Mouse (Mus musculus): ENCODE measurements around the gene Igsf11. TPM values are rescaled to one million over a fixed set of nuclear protein-coding genes. Genes with fewer than 3 reads are reported as not detected.

Gene Igsf11
- total and polyA plus RNA-seq, 3 experiments: 0.05 to 0.19 TPM; not detected in 1

DNA sequence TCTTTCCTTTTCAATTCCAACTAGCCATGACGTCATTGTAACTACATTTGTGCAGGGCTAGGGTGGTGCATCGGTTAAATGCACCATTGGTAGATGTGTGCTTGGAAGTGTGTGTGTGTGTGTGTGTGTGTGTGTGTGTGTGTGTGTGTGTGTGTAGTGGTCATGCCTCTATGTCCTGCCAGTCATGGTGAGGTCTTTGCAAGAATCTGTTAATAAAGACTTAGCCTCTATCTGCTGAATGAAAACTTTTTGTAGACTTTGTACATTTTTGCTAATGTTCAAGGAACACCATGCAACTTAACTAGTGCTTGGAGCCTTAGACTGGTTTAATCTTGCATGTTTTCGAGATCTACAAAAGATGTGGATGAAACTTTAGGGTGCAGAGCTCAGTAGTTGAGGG is 48.3 kb downstream of the Igsf11 start:
- H3K27ac ChIP-seq (ENCODE audit: insufficient read depth, low read depth): no peak overlapping the region
- no peaks in the 10 kb centered on the region for H3K4me1 ChIP-seq (ENCODE audit: control insufficient read depth in 1 of 2, insufficient read depth in 2 of 2)
- no peak for TF ChIP-seq MXI1 (IDR thresholded peaks at IDR 0.05; ENCODE audit: low read depth, low read length)
- TF ChIP-seq IRF4 (IDR thresholded peaks at IDR 0.05; ENCODE audit: low read depth, low read length): no peak
- TF ChIP-seq TBP (conservative IDR thresholded peaks at IDR 0.05; ENCODE audit: low read depth, low read length): no peak
- TF ChIP-seq ELF1 (IDR thresholded peaks at IDR 0.05; ENCODE audit: low read depth, low read length): no peak
- TF ChIP-seq KAT2A (IDR thresholded peaks at IDR 0.05; ENCODE audit: insufficient replicate concordance, low read length): no peak
- TF ChIP-seq CHD1 (IDR thresholded peaks at IDR 0.05; ENCODE audit: low read depth, low read length): no peak
- TF ChIP-seq NELFE (IDR thresholded peaks at IDR 0.05; ENCODE audit: low read depth, low read length): no peak
- TF ChIP-seq BHLHE40 (IDR thresholded peaks at IDR 0.05; ENCODE audit: low read depth, low read length): no peak
- no peak for TF ChIP-seq MAFK (IDR thresholded peaks at IDR 0.05; ENCODE audit: insufficient replicate concordance, low read length)
- no peak for TF ChIP-seq TCF12 (IDR thresholded peaks at IDR 0.05; ENCODE audit: low read depth, low read length)
- TF ChIP-seq POLR2A (IDR thresholded peaks at IDR 0.05; ENCODE audit: low read depth, low read length): no peak
- no peak for TF ChIP-seq CHD2 (IDR thresholded peaks at IDR 0.05; ENCODE audit: low read length)
- H3K9me3 ChIP-seq (replicated peaks; ENCODE audit: low read length): no peaks in the 10 kb centered on the region
- DNase-seq (ENCODE audit: extremely low read depth): no peak
- no peaks in the 10 kb centered on the region for H3K79me2 ChIP-seq (replicated peaks; ENCODE audit: control insufficient read depth, extremely low read depth, insufficient read depth, poor library complexity, severe bottlenecking)
- H3K27me3 ChIP-seq (replicated peaks): peaks cover 27% of the 10 kb centered on the region
- dilution Hi-C loops (cut with MboI; ENCODE audit: extremely low pct_ligation_motif_present, extremely low pct_unique_long_range_greater_than_20kb, low sequenced_read_pairs): no loop called here
- H3K9ac ChIP-seq (ENCODE audit: insufficient read depth, low read depth): no peak overlapping the region
- no peaks in the 10 kb centered on the region for H3K36me3 ChIP-seq (replicated peaks in 1 of 2; ENCODE audit: control insufficient read depth in 1 of 2, insufficient read depth in 1 of 2, low read length in 1 of 2)
- in situ Hi-C loops (cut with MboI; ENCODE audit: low pct_ligation_motif_present, low pct_unique_long_range_greater_than_20kb, low sequenced_read_pairs): no loop called here
- no peak overlapping the region for H3K4me2 ChIP-seq (ENCODE audit: insufficient read depth, low read depth, poor library complexity, severe bottlenecking)
- no peak overlapping the region for H3K4me3 ChIP-seq (replicated peaks in 1 of 3; ENCODE audit: low read depth in 2 of 3, low read length in 2 of 3, poor library complexity in 1 of 3)

- Histone ChIP-seq H3K36me3 (replicated peaks in 1 of 2; ENCODE audit: control insufficient read depth in 1 of 2, insufficient read depth in 1 of 2, low read length in 1 of 2) (no peaks in the 10 kb centered on the region), H3K27ac (ENCODE audit: insufficient read depth, low read depth) (no peak overlapping the region), H3K9me3 (replicated peaks; ENCODE audit: low read length) (no peaks in the 10 kb centered on the region), H3K9ac (ENCODE audit: insufficient read depth, low read depth) (no peak overlapping the region), H3K79me2 (replicated peaks; ENCODE audit: control insufficient read depth, extremely low read depth, insufficient read depth, poor library complexity, severe bottlenecking) (no peaks in the 10 kb centered on the region), H3K4me3 (replicated peaks in 1 of 3; ENCODE audit: low read depth in 2 of 3, low read length in 2 of 3, poor library complexity in 1 of 3) (no peak overlapping the region), H3K4me2 (ENCODE audit: insufficient read depth, low read depth, poor library complexity, severe bottlenecking) (no peak overlapping the region), H3K4me1 (ENCODE audit: control insufficient read depth in 1 of 2, insufficient read depth in 2 of 2) (no peaks in the 10 kb centered on the region), H3K27me3 (replicated peaks) (peaks cover 27% of the 10 kb centered on the region)
- TF ChIP-seq BHLHE40 (IDR thresholded peaks at IDR 0.05; ENCODE audit: low read depth, low read length) (no peak), JUN (IDR thresholded peaks at IDR 0.05; ENCODE audit: insufficient read depth, low read depth, low read length) (no peak)
- no peak for DNase-seq (ENCODE audit: extremely low read depth)
- dilution Hi-C loops (cut with MboI; ENCODE audit: extremely low pct_ligation_motif_present, extremely low pct_unique_long_range_greater_than_20kb, low sequenced_read_pairs): no loop called here
- in situ Hi-C loops (cut with MboI; ENCODE audit: low pct_ligation_motif_present, low pct_unique_long_range_greater_than_20kb, low sequenced_read_pairs): no loop called here
These were observed 48.8 kb downstream of the Igsf11 start for GRCm38 (mm10) chr16:38941275-38941674.

All from CH12.LX (cell line).